In the genomic region with DNA sequence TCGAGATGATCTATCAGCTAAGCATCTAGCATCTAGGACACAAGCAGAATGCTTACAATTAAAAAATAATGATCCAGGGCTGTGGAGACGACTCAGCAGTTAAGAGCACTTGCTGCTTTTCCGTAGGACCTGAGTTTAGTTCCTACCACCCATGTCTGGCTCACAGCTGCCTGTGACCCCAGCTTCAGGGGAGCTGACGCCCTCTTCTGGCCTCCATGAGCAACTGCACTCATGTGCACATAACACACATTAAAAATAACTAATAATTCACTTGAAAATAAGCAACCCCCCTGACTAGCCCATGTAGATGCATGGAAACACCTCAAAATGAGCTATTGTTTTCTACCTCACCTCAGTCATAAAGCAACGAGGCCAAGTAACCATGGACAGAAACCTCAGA, we compare ENCODE assay signal across 20 mouse cellular contexts.
"Had no signal": no experiment of that assay in that cellular context is flagged by ENCODE, and none has a peak within 500 bp of the region (broad histone marks: within the 10 kb centered on the region; RNA-seq: fewer than 3 reads in every experiment).

No protein-coding gene starts in this region.

- H3K27ac ChIP-seq: liver, embryonic 15.5 days; lung, embryonic 15.5 days; midbrain, embryonic 10.5 days; midbrain, embryonic 13.5 days; neural tube, embryonic 13.5 days; stomach, embryonic 15.5 days had no signal

- H3K4me3 ChIP-seq: liver, embryonic 15.5 days; lung, embryonic 15.5 days; megakaryocyte, embryonic 14.5 days; midbrain, embryonic 10.5 days; midbrain, embryonic 13.5 days; myocyte; neural tube, embryonic 13.5 days; stomach, embryonic 15.5 days had no signal

- DNase-seq: kidney, adult 2 months; kidney, postnatal 10 days; kidney, postnatal 36 days; lung, adult 18-20 months; lung, postnatal 10 days; lung, postnatal 36 days; retina, postnatal 1 day; right cerebral cortex, postnatal 25 days; spleen, adult 18-20 months; thymus, postnatal 36 days had no signal

- ATAC-seq: intestine, embryonic 16.5 days; midbrain, embryonic 13.5 days; midbrain, embryonic 16.5 days had no signal

- H3K4me1 ChIP-seq: liver, embryonic 15.5 days; midbrain, embryonic 10.5 days; stomach, embryonic 15.5 days had no signal

- H3K27me3 ChIP-seq: liver, embryonic 15.5 days; stomach, embryonic 15.5 days had no signal

- H3K36me3 ChIP-seq: liver, embryonic 15.5 days; lung, embryonic 15.5 days; midbrain, embryonic 10.5 days; midbrain, embryonic 13.5 days; neural tube, embryonic 13.5 days; stomach, embryonic 15.5 days had no signal
